Mouse (Mus musculus): Measurements from ENCODE around the gene Rrbp1.

Rrbp1 gene

GRCm38 (mm10) chr2:144011080-144011551 lies at the start of gene Rrbp1:
Rrbp1 (minus strand) TSS chr2:144011263.
- peak; percentile 99 for DNase-seq

DNA sequence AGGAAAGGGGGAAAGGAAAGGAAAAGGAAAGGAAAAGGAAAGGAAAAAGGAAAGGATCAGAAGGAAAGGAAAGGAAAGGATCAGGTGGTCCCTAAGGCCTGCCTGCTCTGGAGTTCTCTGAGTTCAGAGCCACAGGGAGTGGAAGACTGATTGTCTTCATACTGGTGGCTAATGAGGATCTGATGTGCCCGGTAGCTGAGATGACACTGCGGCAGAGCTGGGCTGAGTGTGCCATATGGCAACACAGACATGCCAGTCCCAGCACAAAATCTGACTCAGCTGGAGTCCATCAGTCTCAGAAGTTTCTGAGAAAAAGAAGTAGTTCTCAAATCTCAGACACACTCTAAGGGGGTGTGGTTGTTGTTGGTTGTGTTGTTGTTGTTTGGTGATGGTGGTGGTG lies 46.7 kb upstream of the Rrbp1 start:
- no peak for DNase-seq

- peak; percentile 64 for DNase-seq
These were observed 41.5 kb upstream of the Rrbp1 start for GRCm38 (mm10) chr2:144052410-144053065.

DNA sequence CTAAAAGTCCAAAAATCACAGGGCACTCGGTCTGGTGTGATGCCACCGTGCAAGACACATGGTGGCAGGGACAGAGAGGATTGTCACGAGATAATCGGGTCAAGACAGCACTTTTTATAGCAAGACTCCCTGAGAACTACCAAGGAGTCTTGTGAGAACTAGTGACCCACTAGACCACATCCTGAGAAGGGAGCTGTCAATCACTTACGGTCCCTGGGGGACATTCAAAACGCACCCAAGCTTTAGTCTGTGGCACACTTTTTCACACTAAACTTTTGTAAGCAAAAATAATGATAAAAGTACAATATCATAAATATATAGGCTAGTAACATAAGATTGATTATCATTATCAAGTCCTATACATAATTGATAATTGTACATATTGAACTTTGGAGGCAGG lies 39.8 kb upstream of the Rrbp1 start:
- no peak for DNase-seq

DNA sequence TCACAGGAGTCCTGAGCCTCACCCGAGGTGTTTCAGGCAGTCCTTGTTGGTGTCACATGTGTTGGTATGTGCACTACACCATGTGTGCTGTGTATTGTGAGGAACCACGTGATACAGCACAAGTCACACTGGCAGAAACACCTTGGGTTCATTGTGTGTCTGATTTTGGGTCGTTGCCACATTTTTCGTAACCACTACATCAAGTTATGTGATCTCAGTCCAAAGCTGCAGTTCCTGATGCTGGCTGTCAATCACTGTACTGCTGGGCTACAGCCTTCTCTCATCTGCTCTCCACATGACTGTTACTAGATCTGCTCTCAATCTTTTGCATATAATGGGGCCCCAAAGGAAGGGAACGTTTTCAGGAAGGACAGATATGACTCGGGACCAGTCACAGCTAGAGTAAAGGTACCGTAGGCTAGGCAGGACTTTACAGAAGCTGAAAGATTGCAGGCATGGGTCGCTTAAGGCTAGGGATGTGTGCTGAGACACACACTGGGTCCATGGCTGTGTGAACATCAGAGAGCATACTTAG lies 39.1 kb upstream of the Rrbp1 start:
- no peak for DNase-seq

DNA sequence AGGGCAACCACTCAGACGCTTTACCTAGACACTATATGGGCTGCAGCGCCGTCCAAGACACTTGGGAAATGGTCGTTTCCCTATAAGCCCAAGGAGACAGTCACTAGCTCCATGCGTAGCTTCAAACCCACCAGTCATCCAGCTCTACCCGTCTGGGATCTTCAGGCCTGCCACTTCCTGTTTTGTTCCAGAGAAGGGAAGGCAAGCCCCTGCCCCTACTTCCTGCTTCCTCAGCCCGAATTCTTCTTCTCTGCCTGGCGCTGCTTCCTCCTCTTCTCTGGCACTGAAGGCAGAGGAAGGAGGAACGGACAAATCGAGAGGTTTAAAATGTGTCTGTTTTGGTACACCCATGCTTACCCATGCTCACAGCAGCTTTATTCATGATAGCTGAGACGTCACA lies 35.9 kb upstream of the Rrbp1 start:
- peak; percentile 7 for DNase-seq

- DNase-seq, result no peak
These were observed 34.9 kb upstream of the Rrbp1 start for GRCm38 (mm10) chr2:144045756-144046560.

DNA sequence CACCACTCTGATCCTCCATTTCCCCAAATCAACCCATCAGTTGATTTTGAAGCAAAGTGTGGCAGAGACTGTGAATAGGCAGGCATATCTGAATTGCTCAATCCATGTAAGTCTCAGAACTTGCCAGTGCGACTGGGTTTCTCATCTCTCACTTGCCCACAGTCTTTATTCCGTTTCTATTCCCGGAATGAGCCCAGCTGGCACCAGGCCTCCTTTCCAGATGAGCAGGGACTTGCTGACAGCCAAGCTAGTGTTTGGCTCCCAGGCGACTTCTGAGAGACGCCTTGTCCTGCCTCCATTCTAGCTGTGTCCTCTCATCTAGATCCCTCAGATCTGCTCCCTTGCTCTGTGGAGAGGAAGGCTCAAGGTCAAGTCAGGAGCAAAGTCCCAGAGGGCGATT lies 33.7 kb upstream of the Rrbp1 start:
- peak; percentile 53 for DNase-seq

DNA sequence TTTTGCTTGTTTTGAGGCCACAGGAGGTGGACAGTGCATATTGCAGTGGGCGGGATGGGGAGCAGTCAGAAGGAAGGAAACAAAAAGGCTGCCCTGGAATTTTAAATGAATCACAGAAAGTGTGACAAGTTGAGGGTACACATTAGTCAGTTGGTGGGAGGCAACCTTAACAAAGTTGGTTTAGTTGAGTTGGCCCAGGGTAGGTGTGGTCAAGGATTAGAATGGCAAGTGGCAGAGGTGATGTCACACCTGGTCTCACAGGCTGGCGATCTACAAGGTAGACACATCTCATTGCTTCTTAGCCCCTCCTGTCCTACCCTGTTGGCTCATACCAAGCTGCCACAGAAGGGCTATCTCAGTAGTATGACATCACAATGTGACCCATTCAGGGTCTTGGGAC lies 21.6 kb upstream of the Rrbp1 start, which contains the start of gene Banf2:
TSS of gene Banf2 (plus strand) at position 396 of the 400 bp plus-strand sequence.
- no peak for DNase-seq

- DNase-seq, result no peak
These were observed 19.7 kb upstream of the Rrbp1 start for GRCm38 (mm10) chr2:144030791-144031190.

GRCm38 (mm10) chr2:144026456-144026855 lies 15.4 kb upstream of the Rrbp1 start:
- no peak for DNase-seq

DNA sequence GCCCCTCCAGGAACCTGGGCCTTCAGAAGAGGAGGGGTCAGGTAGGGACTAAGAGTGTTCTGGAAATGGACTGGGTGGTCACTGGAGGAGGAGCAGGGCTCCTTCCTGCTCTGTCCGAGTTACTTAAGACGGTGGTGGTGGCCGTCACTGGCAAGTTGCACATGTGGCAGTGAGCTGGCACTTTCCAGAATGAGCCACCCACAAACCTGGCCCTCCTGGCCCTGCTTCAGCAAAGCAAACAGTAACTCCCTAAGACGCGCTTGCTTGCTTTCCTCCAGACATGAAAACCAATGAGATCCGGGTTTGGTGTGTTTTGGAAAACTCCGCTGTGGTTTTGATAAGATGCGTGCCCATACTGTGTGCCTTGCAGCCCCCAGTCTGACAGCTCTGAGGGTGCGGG lies 14.3 kb upstream of the Rrbp1 start:
- DNase-seq, result no peak

DNA sequence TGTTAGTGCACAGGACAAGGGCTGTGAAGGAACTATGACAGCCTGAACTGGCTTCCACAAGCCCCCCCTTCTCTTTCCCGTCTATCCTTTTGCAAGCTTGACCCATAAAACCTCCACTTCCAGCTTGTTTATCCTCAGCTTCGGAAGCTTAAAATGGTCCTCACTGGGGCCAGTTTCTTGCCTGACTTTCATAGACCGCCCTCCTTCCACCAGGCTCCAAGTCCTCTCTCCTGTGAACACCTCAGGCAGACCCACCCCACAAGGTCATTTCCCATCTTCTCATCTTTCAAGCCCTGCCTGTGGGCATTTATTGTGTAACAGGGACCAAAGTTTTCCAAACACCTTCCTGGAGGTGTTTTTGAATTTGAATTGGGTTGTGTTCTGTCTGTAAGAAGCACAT lies 11.4 kb upstream of the Rrbp1 start:
- DNase-seq, result no peak

GRCm38 (mm10) chr2:144019971-144020370 lies 8.9 kb upstream of the Rrbp1 start:
- DNase-seq, result no peak

GRCm38 (mm10) chr2:144015861-144016260 lies 4.8 kb upstream of the Rrbp1 start:
- no peak for DNase-seq

DNA sequence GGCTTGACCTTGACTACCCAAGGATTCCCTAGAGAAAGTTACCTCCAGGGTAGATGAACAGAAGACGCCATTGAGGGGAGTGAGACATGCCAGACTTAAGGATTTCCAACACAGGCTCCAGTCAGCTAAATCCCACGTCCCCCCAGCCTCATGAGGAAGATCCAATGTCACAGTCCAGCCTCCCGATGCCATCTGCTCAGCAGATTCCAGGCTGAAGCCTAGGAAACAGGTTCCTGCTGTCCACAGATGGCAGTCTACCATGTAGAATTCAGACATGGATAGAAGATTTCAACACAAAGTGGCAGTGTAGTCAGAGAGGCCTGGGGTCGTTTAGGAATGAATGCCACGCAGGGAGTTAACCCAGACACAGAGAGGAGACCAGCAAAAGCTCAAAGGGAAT lies 3.4 kb upstream of the Rrbp1 start:
- DNase-seq, result no peak

GRCm38 (mm10) chr2:144014051-144014450 lies 3.0 kb upstream of the Rrbp1 start:
- DNase-seq, result peak; percentile 25

GRCm38 (mm10) chr2:144010282-144011044 lies 600 bp downstream of the Rrbp1 start:
- peak; percentile 89 for DNase-seq

DNA sequence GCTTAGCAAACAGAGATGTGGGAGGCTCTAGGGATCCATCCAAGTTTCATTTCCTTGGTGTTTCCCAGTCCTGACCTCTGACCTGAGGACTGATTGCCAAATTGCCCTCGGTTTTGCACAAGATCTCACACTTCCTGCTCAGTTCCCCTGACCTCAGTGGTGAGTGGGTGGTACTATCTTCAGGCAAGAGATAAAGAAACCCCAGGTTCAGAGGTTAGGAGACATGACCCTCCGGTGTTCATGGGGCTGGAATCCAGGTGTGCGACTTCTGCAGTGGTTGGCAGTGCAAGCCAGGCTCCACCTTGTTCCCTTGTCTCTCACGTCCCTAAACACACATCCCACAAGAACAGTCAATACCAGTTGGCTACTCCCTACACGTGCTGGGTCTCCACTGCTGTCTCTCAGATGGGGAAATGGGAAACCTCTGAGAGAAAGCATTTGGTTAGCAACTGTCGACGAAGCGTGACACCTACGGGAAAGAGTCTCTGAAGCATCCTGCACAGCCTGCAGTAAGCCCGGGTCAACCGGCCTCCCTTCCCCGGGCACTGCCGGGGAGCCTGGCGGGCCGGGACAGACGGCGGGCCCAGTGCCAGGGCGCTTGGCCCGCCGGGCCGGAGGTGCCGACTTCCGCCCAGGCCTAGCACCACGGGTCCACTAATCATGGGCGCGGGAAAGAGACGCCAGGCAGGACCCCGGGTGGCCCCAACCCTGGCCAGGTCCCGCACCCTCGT lies 1.3 kb downstream of the Rrbp1 start:
- DNase-seq, result peak; percentile 85

DNA sequence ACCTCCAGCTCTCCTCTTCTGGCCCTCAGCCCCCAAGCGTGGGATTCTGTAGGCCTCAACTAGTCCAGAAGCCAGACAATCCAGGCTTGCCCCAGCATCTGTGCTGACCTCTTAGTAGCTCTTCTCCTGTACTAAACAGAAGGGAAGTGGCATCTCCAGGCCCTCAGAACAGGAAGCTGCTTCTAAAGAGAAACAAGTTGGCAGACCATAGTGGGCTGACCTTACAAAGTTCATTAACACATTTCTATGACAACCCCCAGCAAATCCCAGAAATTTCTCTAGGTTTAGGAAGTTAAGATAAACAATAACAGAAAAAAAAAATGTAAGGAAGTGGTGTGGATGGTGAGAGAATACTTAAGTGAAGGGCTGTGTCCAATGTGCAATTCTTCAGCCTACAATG lies 2.0 kb downstream of the Rrbp1 start:
- no peak for DNase-seq

DNA sequence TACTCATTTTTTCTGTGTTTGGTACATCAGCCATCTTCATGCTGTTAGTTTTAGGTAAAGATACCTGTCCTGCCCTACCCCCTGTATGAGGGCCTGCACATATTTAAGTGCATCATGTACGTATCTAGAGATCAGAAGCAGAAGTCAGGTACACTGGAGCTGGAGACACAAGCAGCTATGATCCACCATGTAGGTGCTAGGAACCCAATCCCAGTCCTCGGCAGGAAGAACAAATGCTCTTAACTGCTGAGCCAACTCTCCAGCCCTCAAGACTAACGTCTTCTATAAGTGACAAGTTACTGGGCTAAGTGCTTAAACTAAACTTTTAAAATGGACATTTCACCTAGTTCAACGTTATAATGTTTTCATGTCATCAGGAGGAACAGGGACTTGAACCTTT lies 3.9 kb downstream of the Rrbp1 start:
- no peak for DNase-seq

DNA sequence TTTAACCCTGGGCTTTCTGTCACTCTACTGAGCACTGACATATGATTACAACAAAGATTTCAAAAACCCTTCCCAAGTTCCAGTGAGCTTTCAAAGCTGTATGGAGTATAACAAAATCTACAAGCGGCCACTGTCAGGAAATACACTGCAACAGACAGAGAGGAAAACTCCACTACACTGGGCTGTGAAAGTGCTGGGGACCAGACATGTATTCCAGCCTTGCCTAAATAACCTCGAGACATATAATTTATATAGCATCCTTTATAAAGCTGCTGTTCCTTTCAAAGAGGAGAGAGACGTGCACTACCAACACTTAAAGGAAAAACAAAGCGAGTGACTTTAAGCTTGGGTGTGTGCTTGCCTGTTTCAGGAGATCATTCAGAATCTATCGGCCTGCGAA lies 4.4 kb downstream of the Rrbp1 start:
- no peak for DNase-seq
